Mouse (Mus musculus): ENCODE data around the gene Rsph6a.

Gene Rsph6a

DNA sequence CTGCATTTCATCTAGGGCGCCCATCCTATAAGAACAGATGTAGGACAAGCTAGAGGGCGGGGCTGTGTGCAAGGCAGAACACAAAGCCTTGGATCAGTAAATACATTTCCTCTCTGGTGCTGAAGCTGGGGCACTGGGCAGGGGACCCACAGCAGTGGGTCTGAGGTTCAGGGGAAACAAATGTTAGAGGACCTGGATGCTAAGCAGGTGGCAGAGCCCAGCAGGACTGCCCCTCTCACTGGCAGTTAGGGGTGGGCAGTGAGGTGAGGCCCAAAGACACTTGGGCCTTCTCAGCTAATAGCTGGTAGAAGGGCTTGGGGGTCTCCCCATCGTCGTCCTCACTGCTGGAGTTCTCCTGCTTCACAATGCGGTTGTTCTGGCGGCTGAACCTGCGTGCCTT, 44.3 kb downstream of the Rsph6a start:
- DNase-seq (ENCODE audit: low spot score in 2 of 2), result no peak

- no peak for DNase-seq (ENCODE audit: low spot score in 2 of 2)
Measured at GRCm38 (mm10) chr7:19100290-19100689, 45.8 kb downstream of the Rsph6a start.

- DNase-seq (ENCODE audit: low spot score in 2 of 2), result no peak
Measured at GRCm38 (mm10) chr7:19103741-19104140, 49.3 kb downstream of the Rsph6a start.

- no peak for DNase-seq (ENCODE audit: low spot score in 2 of 2)
Measured at GRCm38 (mm10) chr7:19104486-19104885, 50.0 kb downstream of the Rsph6a start.

DNA sequence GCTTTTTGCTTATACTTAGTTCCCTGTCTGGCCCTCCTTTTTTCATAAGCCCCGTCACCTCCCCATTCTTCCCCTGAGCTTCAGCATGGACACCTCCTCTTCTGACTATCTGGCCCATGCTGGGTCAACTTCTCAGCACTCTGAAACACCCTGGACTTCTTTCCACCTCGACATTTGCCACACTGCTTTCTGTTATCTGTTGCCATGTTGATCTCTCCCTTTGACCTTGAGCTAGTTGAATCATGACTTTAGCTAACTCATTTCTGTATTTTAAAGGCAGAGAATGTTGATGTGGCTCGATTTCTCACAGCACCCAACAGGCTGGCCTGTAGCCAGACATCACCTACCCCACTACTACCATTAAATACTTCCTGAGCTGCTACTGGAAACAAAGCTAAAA, 52.9 kb downstream of the Rsph6a start:
- no peak for DNase-seq (ENCODE audit: low spot score in 2 of 2)

GRCm38 (mm10) chr7:19109565-19109964, 55.1 kb downstream of the Rsph6a start:
- DNase-seq (ENCODE audit: low spot score in 2 of 2), result no peak

- peak; percentile 50 to 51 for DNase-seq (ENCODE audit: low spot score in 2 of 2)
Measured at GRCm38 (mm10) chr7:19118028-19118771, 63.7 kb downstream of the Rsph6a start, which contains the start of gene Gm4969. Gene Gm4969, minus strand, starts transcription at chr7:19118368.

GRCm38 (mm10) chr7:19119083-19119482, 64.6 kb downstream of the Rsph6a start:
- DNase-seq (ENCODE audit: low spot score in 2 of 2), result no peak

DNA sequence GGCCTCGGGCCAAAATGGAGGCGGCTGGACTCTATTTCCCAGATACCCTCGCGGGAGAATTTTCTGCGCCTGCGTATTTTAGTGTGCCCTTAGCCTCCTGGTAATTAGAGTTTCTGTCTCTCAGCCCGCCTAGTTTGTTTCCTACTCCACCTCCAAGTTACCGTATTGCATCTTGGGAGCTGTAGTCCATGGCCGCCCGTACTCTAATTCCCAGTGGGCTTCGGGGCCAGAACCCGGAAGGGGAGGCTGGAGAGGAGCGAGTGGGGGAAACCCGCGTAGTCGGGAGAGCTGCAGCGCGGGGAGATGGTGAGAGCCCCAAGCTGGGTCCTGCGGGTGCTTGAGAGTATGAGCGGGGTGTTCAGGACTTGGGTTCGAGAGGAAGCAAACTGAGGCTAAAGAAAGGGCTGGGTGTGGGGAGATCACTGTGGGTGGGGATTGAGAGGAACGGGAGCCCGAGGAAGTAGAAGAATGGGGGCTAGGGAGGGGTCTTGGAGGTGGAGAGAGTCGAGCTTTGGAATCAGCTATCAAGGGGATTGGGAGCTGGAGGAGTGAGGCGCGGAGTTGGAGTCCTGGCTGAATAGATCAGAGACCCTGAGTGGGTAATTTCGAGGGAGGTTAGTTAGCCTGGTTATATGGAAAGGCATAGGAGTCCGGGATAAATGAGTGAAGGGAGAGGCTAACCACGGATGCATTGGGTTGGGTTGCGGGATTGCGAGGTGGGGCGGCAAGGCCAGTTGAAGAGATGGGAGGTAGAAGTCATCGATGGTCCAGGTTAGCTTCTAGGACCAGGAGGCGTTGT, 65.3 kb downstream of the Rsph6a start, which contains the start of gene Fbxo46:
TSS of gene Fbxo46 (plus strand) at position 229 of the 799 bp plus-strand sequence.
- DNase-seq (ENCODE audit: low spot score in 2 of 2), result peak; percentile 93 to 94

- DNase-seq (ENCODE audit: low spot score in 2 of 2), result no peak
Measured at GRCm38 (mm10) chr7:19121686-19122085, 67.2 kb downstream of the Rsph6a start.

Data from right cerebral cortex, adult 2 months (tissue).